Mouse (Mus musculus) bone marrow macrophage, adult 2 months (primary cell): Measurements from ENCODE around the gene Ccdc33.

ENCODE experiments used
- CTCF ChIP-seq: IDR thresholded peaks from 2 replicates; pipeline ENCODE4 v1.5.1; 2012; ENCODE audit warnings: low read depth, mild to moderate bottlenecking, low read length, moderate library complexity
- POLR2A ChIP-seq: IDR thresholded peaks from 2 replicates; pipeline ENCODE4 v1.6.1; 2012; ENCODE audit warnings: mild to moderate bottlenecking, low read depth, low read length, borderline replicate concordance

- TF ChIP-seq POLR2A (no peak), CTCF (no peak)
These were observed 118.9 kb downstream of the Ccdc33 start for GRCm38 (mm10) chr9:57999676-58000075.
